Mouse (Mus musculus): ENCODE data around the gene Stx8.

The Stx8 gene

GRCm38 (mm10) chr11:67975252-67975651 is 9.3 kb downstream of the Stx8 start:
- DNase-seq (ENCODE audit: low spot score in 2 of 2) = no peak

- DNase-seq (ENCODE audit: low spot score in 2 of 2) = no peak
Measured at GRCm38 (mm10) chr11:67983564-67983963, 17.6 kb downstream of the Stx8 start.

- peak in 1 of 2 experiments; percentile 27 for DNase-seq (ENCODE audit: low spot score in 2 of 2)
Measured at GRCm38 (mm10) chr11:67991240-67991639, 25.2 kb downstream of the Stx8 start.

GRCm38 (mm10) chr11:67995965-67996364 is 30.0 kb downstream of the Stx8 start:
- DNase-seq (ENCODE audit: low spot score in 2 of 2) = no peak

- DNase-seq (ENCODE audit: low spot score in 2 of 2) = peak in 1 of 2 experiments; percentile 72
Measured at GRCm38 (mm10) chr11:67998905-67999304, 32.9 kb downstream of the Stx8 start.

GRCm38 (mm10) chr11:67999629-68000028 is 33.6 kb downstream of the Stx8 start:
- no peak for DNase-seq (ENCODE audit: low spot score in 2 of 2)

GRCm38 (mm10) chr11:68004191-68004590 is 38.2 kb downstream of the Stx8 start:
- DNase-seq (ENCODE audit: low spot score in 2 of 2) = peak; percentile 73 to 81

- no peak for DNase-seq (ENCODE audit: low spot score in 2 of 2)
Measured at GRCm38 (mm10) chr11:68006216-68006789, 40.3 kb downstream of the Stx8 start.

- no peak for DNase-seq (ENCODE audit: low spot score in 2 of 2)
Measured at GRCm38 (mm10) chr11:68007645-68008044, 41.7 kb downstream of the Stx8 start.

GRCm38 (mm10) chr11:68009377-68009776 is 43.4 kb downstream of the Stx8 start:
- no peak for DNase-seq (ENCODE audit: low spot score in 2 of 2)

GRCm38 (mm10) chr11:68012207-68012606 is 46.2 kb downstream of the Stx8 start:
- no peak for DNase-seq (ENCODE audit: low spot score in 2 of 2)

- DNase-seq (ENCODE audit: low spot score in 2 of 2) = no peak
Measured at GRCm38 (mm10) chr11:68018191-68018590, 52.2 kb downstream of the Stx8 start.

- peak in 1 of 2 experiments; percentile 19 for DNase-seq (ENCODE audit: low spot score in 2 of 2)
Measured at GRCm38 (mm10) chr11:68019156-68019555, 53.2 kb downstream of the Stx8 start.

GRCm38 (mm10) chr11:68021976-68022375 is 56.0 kb downstream of the Stx8 start:
- DNase-seq (ENCODE audit: low spot score in 2 of 2) = no peak

GRCm38 (mm10) chr11:68022895-68023294 is 56.9 kb downstream of the Stx8 start:
- DNase-seq (ENCODE audit: low spot score in 2 of 2) = no peak

GRCm38 (mm10) chr11:68023811-68024369 is 57.9 kb downstream of the Stx8 start:
- no peak for DNase-seq (ENCODE audit: low spot score in 2 of 2)

- DNase-seq (ENCODE audit: low spot score in 2 of 2) = no peak
Measured at GRCm38 (mm10) chr11:68026590-68026989, 60.6 kb downstream of the Stx8 start.

GRCm38 (mm10) chr11:68029079-68029478 is 63.1 kb downstream of the Stx8 start:
- DNase-seq (ENCODE audit: low spot score in 2 of 2) = no peak

- no peak for DNase-seq (ENCODE audit: low spot score in 2 of 2)
Measured at GRCm38 (mm10) chr11:68029871-68030270, 63.9 kb downstream of the Stx8 start.

- peak; percentile 19 to 33 for DNase-seq (ENCODE audit: low spot score in 2 of 2)
Measured at GRCm38 (mm10) chr11:68030771-68031170, 64.8 kb downstream of the Stx8 start.

- no peak for DNase-seq (ENCODE audit: low spot score in 2 of 2)
Measured at GRCm38 (mm10) chr11:68032448-68032847, 66.5 kb downstream of the Stx8 start.

GRCm38 (mm10) chr11:68033331-68033926 is 67.4 kb downstream of the Stx8 start:
- DNase-seq (ENCODE audit: low spot score in 2 of 2) = no peak

- DNase-seq (ENCODE audit: low spot score in 2 of 2) = no peak
Measured at GRCm38 (mm10) chr11:68034422-68034821, 68.4 kb downstream of the Stx8 start.

Data from frontal cortex, postnatal 36 days (tissue).